Mouse (Mus musculus) stomach, postnatal 0 days (tissue): Measurements from ENCODE around the gene Furin. TPM values are rescaled to one million over a fixed set of nuclear protein-coding genes. Genes with fewer than 3 reads are reported as not detected.

Experiments used
- ATAC-seq: fragments of 200-750 bp; cut with Nextera tagmentation; 2 replicates; pipeline ENCODE4 v1.8.0; 2017; ENCODE audit not compliant: low FRiP score, low TSS enrichment
- DNase-seq: peaks from one replicate; pipeline ENCODE4 v3.0.0-alpha.2; 2016; ENCODE audit warnings: low spot score
- H3K27ac ChIP-seq: fragments of 300-500 bp; sonication (generic); replicated peaks from 2 replicates; pipeline ENCODE4 v1.5.1; 2014; ENCODE audit warnings: mild to moderate bottlenecking, control low read depth
- H3K27me3 ChIP-seq: fragments of 300-500 bp; sonication (generic); 2 replicates; pipeline ENCODE4 v1.6.1; 2014; ENCODE audit warnings: low read length; ENCODE audit not compliant: control insufficient read depth, insufficient read depth
- H3K36me3 ChIP-seq: fragments of 300-500 bp; sonication (generic); 2 replicates; pipeline ENCODE4 v1.6.1; 2014; ENCODE audit warnings: low read length, mixed read lengths; ENCODE audit not compliant: control insufficient read depth, insufficient read depth
- H3K4me1 ChIP-seq: fragments of 300-500 bp; sonication (generic); replicated peaks from 2 replicates; pipeline ENCODE4 v1.6.1; 2014; ENCODE audit warnings: antibody characterized with exemption; ENCODE audit not compliant: control insufficient read depth, insufficient read depth
- H3K4me2 ChIP-seq: fragments of 300-500 bp; sonication (generic); replicated peaks from 2 replicates; pipeline ENCODE4 v1.6.1; 2014; ENCODE audit warnings: low read depth, mild to moderate bottlenecking, control low read depth, moderate library complexity
- H3K4me3 ChIP-seq: fragments of 300-500 bp; sonication (generic); 2 replicates; pipeline ENCODE4 v1.5.1; 2014; ENCODE audit warnings: low read depth, low read length, control low read depth
- H3K9ac ChIP-seq: fragments of 300-500 bp; sonication (generic); 2 replicates; pipeline ENCODE4 v1.6.1; 2014; ENCODE audit warnings: mild to moderate bottlenecking, low read length, control low read depth, mixed read lengths
- H3K9me3 ChIP-seq: fragments of 300-500 bp; sonication (generic); 2 replicates; pipeline ENCODE4 v1.6.1; 2016; ENCODE audit warnings: low read length; ENCODE audit not compliant: control insufficient read depth
- CTCF ChIP-seq: IDR thresholded peaks from 2 replicates; pipeline ENCODE4 v1.5.1; 2016; ENCODE audit warnings: antibody characterized with exemption, low read depth, mild to moderate bottlenecking, moderate library complexity
- EP300 ChIP-seq: optimal IDR thresholded peaks from 2 replicates; pipeline ENCODE3; 2016; ENCODE audit warnings: antibody characterized with exemption
- WGBS: fragments of 180-500 bp; shearing (Covaris S2); extraction: QIAGEN DNeasy Blood & Tissue Kit; methylation state at CpG from one replicate; pipeline ENCODE4 v1.1.7; 2014; 5-methylcytosine and 5-hydroxymethylcytosine counted together
- polyA plus RNA-seq: library from polyadenylated mRNA; unstranded; fragments of >200 nt; fragmentation: Nextera tagmentation; extraction: Ambion mirVana; gene quantifications from 2 replicates; pipeline ENCODE4 v1.2.1, GENCODE M21; 2015

Furin gene
- polyA plus RNA-seq, 1 experiment from 2014 or later = 17.6 TPM

DNA sequence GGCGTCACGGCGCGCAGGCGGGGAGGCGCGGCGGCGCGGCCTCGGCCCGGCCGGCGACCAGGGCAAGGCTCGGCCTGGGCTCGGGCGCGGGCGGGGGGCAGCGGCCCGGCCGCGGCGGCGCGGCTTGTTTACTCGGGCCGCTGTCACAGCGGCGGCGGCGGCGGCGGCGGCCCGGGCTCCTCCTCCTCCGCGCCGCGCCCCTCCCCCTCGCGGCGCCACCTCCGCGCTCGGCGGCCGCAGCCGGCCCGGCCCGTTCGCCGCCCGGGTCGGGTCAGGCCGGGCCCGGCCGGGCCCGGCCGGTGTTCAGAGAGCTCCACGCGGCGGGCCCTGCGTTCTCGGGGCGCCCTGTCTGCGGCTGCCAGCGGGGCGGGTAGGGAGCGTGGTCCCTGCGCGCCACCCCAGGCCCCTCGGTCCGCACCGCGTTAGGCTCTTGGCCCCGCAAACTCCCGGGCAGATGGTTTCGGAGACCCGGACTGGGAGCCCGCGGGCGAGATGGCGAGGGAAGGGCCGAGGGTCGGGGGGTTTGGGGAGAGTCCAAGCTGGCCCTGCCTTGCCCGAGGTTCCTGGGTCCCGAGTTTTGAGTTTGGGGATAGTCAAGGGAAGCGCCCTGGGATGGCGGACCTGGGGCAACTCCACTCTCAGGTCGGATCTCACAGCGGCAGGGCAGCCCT is 2.5 kb downstream of the Furin start:
- Histone ChIP-seq H3K4me1 (peaks cover 6% of the 10 kb centered on the region; the same call in 1 of the 2 replicates), H3K36me3 (peaks cover 6% of the 10 kb centered on the region; the same call in 1 of the 2 replicates), H3K9ac (peak overlapping the region; percentile 98), H3K4me3 (peak overlapping the region; percentile 87), H3K27me3 (no peaks in the 10 kb centered on the region), H3K9me3 (no peaks in the 10 kb centered on the region), H3K4me2 (peak overlapping the region; percentile 95), H3K27ac (peak overlapping the region; percentile 98)
- DNase-seq (peak; percentile 75), ATAC-seq (peak; percentile 73)
- under 1% methylated on average over 23 of the region's 92 CpGs for WGBS
- TF ChIP-seq EP300 = no peak
- TF ChIP-seq CTCF = no peak

DNA sequence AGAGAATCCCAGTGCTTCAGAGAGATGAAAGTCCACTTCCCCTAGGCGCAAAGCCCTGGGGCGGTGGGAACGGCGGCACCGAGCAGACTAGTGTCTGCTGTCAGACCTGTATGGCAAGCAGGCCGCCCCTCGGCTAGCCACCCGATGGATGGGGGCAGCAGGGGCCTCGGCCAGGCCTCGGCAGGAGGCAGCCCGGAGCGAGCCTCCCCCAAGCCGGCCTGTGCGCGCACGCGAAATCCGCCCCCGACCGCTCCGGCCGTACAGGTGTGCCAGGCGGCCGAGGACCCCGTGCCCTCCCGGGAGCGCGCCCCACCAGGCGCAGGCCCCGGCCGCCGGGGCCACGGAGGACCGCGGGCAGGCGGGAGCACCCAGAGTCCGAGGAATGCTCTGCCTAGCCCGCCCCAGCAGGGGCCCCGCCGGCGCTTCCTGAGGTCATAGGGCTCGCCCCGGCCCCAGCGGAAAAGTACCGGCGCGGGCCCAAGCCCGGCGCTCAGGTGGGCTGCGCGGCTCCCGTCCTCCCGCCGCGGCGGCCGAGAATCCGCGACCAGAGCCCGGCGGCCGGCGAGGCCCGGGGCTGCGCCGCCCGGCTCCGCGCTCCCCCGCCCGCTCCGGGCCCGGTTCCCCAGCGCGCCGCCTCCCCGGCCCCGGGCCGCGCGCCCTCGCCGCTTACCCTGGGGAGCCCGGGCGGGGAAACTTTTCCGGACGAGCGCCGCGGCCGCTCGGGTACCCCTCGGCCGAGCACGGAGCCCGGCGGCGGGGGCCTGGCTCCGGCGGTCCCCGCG is 3.2 kb downstream of the Furin start:
- Histone ChIP-seq H3K36me3 (peaks cover 7% of the 10 kb centered on the region; the same call in 1 of the 2 replicates), H3K4me2 (peak overlapping the region; percentile 95), H3K27ac (peak overlapping the region; percentile 98), H3K9me3 (no peaks in the 10 kb centered on the region), H3K9ac (peak overlapping the region; percentile 98), H3K4me3 (peak overlapping the region; percentile 87), H3K4me1 (peaks cover 4% of the 10 kb centered on the region; the same call in 1 of the 2 replicates), H3K27me3 (no peaks in the 10 kb centered on the region)
- peak; percentile 37 for ATAC-seq
- no peak for TF ChIP-seq EP300
- no peak for TF ChIP-seq CTCF
- under 1% methylated on average over 60 of the region's 102 CpGs for WGBS
- DNase-seq = peak; percentile 55

DNA sequence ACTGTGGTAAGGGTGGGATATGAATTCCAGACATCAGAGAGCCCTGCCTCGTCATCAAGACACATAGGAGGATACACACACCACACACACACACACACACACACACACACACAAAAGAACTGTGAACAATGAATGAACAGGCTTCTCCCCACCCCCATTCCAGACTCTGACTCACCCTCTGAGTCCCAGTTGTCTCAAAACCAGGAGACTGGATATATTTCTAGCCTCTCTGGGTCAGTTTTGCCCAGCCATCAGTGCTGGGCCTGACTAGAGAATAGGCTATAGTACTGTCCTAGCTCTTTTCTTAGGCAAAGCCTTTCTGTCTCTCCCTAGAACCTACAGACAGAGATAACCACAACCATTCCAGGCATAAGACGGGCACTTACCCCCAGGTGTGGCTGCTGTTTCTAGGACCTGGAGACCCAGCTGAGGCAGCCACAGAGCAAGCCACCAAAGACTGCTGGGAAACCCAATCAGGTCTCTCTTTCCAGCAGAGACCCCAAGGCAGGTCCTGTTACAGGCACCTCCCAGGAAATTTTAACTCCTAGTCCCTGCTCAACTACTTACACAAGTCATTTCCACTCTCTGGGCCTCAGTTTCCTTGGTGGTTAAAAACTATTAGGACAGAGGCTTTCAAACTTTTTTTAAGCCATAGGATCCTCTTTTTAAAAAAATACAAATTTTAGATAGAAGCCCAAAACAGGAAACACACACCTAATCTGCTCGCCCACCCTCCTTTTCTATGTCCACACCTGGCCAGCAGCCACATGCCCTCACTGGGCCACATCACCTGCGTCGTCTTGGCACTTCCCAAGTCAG is 4.0 kb downstream of the Furin start:
- Histone ChIP-seq H3K27me3 (no peaks in the 10 kb centered on the region), H3K4me2 (peak overlapping the region; percentile 95)

DNA sequence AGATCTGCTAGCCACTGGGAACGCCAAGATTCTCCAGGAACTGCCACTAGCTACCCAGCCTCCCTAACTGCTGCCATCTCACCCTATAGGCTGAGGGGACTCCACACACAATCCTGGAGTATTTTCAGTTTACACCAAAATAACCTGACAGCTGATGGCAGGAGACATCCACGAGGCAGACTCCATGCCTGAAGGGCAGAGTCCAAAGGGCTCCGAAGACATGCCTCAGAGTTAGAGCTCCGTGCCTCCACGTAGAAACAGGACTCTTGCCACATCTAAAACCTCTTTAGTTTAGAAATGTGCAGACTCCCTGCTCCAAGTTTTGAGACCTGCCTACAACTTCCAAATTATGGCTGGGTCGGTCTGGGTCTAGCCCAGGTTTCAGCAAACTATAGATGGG is 4.7 kb downstream of the Furin start:
- H3K9me3 ChIP-seq = no peaks in the 10 kb centered on the region
- 0 out of 2 replicates have a peak overlapping the region, but pooled peaks have one; percentile 13 for H3K27ac ChIP-seq
- H3K9ac ChIP-seq = peak overlapping the region; percentile 45
- TF ChIP-seq EP300 (no peak), CTCF (no peak)
- no peaks in the 10 kb centered on the region for H3K27me3 ChIP-seq
- DNase-seq = no peak
- H3K4me3 ChIP-seq = peak overlapping the region; percentile 87
- H3K4me2 ChIP-seq = peak overlapping the region; percentile 95
- peaks cover 4% of the 10 kb centered on the region; the same call in 1 of the 2 replicates for H3K4me1 ChIP-seq
- H3K36me3 ChIP-seq = peaks cover 11% of the 10 kb centered on the region
- ATAC-seq = no peak
- WGBS = 58% methylated on average over 6 of the region's 6 CpGs

More for the DNA sequence above, 4.0 kb downstream of the Furin start:
- H3K4me1 ChIP-seq = peaks cover 4% of the 10 kb centered on the region; the same call in 1 of the 2 replicates
- WGBS = 30% methylated on average over 5 of the region's 5 CpGs
- peak overlapping the region; percentile 87 for H3K4me3 ChIP-seq
- no peak for TF ChIP-seq EP300
- no peak for TF ChIP-seq CTCF
- peaks cover 11% of the 10 kb centered on the region for H3K36me3 ChIP-seq
- peak; percentile 6; the same call in 1 of the 2 replicates for ATAC-seq
- no peaks in the 10 kb centered on the region for H3K9me3 ChIP-seq
- peak overlapping the region; percentile 98 for H3K9ac ChIP-seq
- peak overlapping the region; percentile 98 for H3K27ac ChIP-seq
- DNase-seq = peak; percentile 56

DNA sequence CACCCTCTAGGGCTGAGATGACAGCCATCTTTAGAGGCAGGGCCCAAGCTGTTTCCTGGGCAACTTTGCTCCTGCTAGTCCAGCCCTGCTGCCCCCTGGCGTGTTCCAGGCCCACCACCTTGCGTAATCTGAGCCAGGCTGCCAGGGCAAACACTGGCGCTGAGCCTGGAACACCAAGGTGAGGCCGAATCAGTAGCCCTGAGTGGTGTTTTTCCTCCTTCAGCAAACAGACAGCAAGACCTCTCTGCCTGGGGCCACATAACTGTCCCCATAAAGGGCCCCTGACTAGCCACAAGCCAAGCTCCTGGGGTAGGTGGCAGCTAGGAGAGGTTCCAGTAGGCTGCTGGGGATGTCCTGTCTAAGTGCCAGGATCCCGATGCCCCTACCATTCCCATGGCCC is 5.1 kb downstream of the Furin start:
- Histone ChIP-seq H3K4me3 (peak overlapping the region; percentile 87; the same call in 1 of the 2 replicates), H3K4me2 (peak overlapping the region; percentile 95), H3K9me3 (no peaks in the 10 kb centered on the region), H3K9ac (peak overlapping the region; percentile 45), H3K27me3 (no peaks in the 10 kb centered on the region), H3K36me3 (peaks cover 16% of the 10 kb centered on the region), H3K27ac (0 out of 2 replicates have a peak overlapping the region, but pooled peaks have one; percentile 13), H3K4me1 (peaks cover 4% of the 10 kb centered on the region; the same call in 1 of the 2 replicates)
- peak; percentile 14; the same call in 1 of the 2 replicates for ATAC-seq
- DNase-seq = peak; percentile 83
- 46% methylated on average over 5 of the region's 5 CpGs for WGBS
- TF ChIP-seq EP300 (no peak), CTCF (peak; percentile 49)
